Mouse (Mus musculus): ENCODE measurements at regions not wholly inside any gene's neighbourhood (a gene's known extent, or its start where the extent isn't known, plus 50 kb on each side); places are given as distances from the start of the nearest gene placed in this dataset.

- Histone ChIP-seq H3K4me1 (ENCODE audit: control insufficient read depth, insufficient read depth, low read length) (no peaks in the 10 kb centered on the region), H3K79me2 (replicated peaks; ENCODE audit: control insufficient read depth, insufficient read depth, low read length) (no peaks in the 10 kb centered on the region), H3K27me3 (ENCODE audit: control insufficient read depth, insufficient read depth, low read length) (no peaks in the 10 kb centered on the region), H3K4me3 (no peak overlapping the region), H3K9ac (ENCODE audit: low read depth, low read length) (no peak overlapping the region), H3K27ac (no peak overlapping the region), H3K36me3 (ENCODE audit: control insufficient read depth, insufficient read depth, low read length) (no peaks in the 10 kb centered on the region)
- no peak for DNase-seq
- WGBS, result 67% methylated on average over 6 of the region's 6 CpGs
- TF ChIP-seq POLR2A (IDR thresholded peaks at IDR 0.05; ENCODE audit: insufficient read depth, low read depth, low read length), result no peak
- TF ChIP-seq CTCF (IDR thresholded peaks at IDR 0.05), result no peak
- no peak for TF ChIP-seq EP300 (IDR thresholded peaks at IDR 0.05; ENCODE audit: insufficient read depth, low read depth, low read length)
- intact Hi-C loops (cut with DNase I), result no loop called here
Measured at GRCm38 (mm10) chr10:126473050-126473719, 428.0 kb downstream of the Atp23 start.

- H3K79me2 ChIP-seq (replicated peaks; ENCODE audit: control insufficient read depth, insufficient read depth, low read length), result no peaks in the 10 kb centered on the region
- no peaks in the 10 kb centered on the region for H3K27me3 ChIP-seq (ENCODE audit: control insufficient read depth, insufficient read depth, low read length)
- no peak overlapping the region for H3K9ac ChIP-seq (ENCODE audit: low read depth, low read length)
- H3K27ac ChIP-seq, result no peak overlapping the region
- no peak overlapping the region for H3K4me3 ChIP-seq
- no peak for TF ChIP-seq EP300 (IDR thresholded peaks at IDR 0.05; ENCODE audit: insufficient read depth, low read depth, low read length)
- no peak for TF ChIP-seq CTCF (IDR thresholded peaks at IDR 0.05)
- TF ChIP-seq POLR2A (IDR thresholded peaks at IDR 0.05; ENCODE audit: insufficient read depth, low read depth, low read length), result no peak
- no peaks in the 10 kb centered on the region for H3K36me3 ChIP-seq (ENCODE audit: control insufficient read depth, insufficient read depth, low read length)
- 65% methylated on average over 4 of the region's 4 CpGs for WGBS
- no peaks in the 10 kb centered on the region for H3K4me1 ChIP-seq (ENCODE audit: control insufficient read depth, insufficient read depth, low read length)
- intact Hi-C loops (cut with DNase I), result no loop called here
- DNase-seq, result no peak
Measured at GRCm38 (mm10) chr10:126470838-126471491, 430.2 kb downstream of the Atp23 start.

GRCm38 (mm10) chr10:126462770-126463169, 438.4 kb downstream of the Atp23 start:
- no peaks in the 10 kb centered on the region for H3K79me2 ChIP-seq (replicated peaks; ENCODE audit: control insufficient read depth, insufficient read depth, low read length)
- intact Hi-C loops (cut with DNase I), result no loop called here
- no peak for TF ChIP-seq CTCF (IDR thresholded peaks at IDR 0.05)
- TF ChIP-seq POLR2A (IDR thresholded peaks at IDR 0.05; ENCODE audit: insufficient read depth, low read depth, low read length), result no peak
- no peak for TF ChIP-seq EP300 (IDR thresholded peaks at IDR 0.05; ENCODE audit: insufficient read depth, low read depth, low read length)

GRCm38 (mm10) chr10:126458523-126458922, 442.6 kb downstream of the Atp23 start:
- Histone ChIP-seq H3K4me3 (no peak overlapping the region), H3K79me2 (replicated peaks; ENCODE audit: control insufficient read depth, insufficient read depth, low read length) (no peaks in the 10 kb centered on the region), H3K36me3 (ENCODE audit: control insufficient read depth, insufficient read depth, low read length) (no peaks in the 10 kb centered on the region), H3K27ac (no peak overlapping the region), H3K9ac (ENCODE audit: low read depth, low read length) (no peak overlapping the region), H3K27me3 (ENCODE audit: control insufficient read depth, insufficient read depth, low read length) (no peaks in the 10 kb centered on the region), H3K4me1 (ENCODE audit: control insufficient read depth, insufficient read depth, low read length) (no peaks in the 10 kb centered on the region)
- DNase-seq, result no peak
- 49% methylated on average over 5 of the region's 5 CpGs for WGBS
- intact Hi-C loops (cut with DNase I), result no loop called here
- no peak for TF ChIP-seq CTCF (IDR thresholded peaks at IDR 0.05)
- TF ChIP-seq EP300 (IDR thresholded peaks at IDR 0.05; ENCODE audit: insufficient read depth, low read depth, low read length), result no peak
- no peak for TF ChIP-seq POLR2A (IDR thresholded peaks at IDR 0.05; ENCODE audit: insufficient read depth, low read depth, low read length)

More at GRCm38 (mm10) chr10:126462770-126463169, 438.4 kb downstream of the Atp23 start:
- no peak overlapping the region for H3K4me3 ChIP-seq
- H3K27ac ChIP-seq, result no peak overlapping the region
- no peak overlapping the region for H3K9ac ChIP-seq (ENCODE audit: low read depth, low read length)
- WGBS, result 47% methylated on average over 1 of the region's 1 CpGs
- no peaks in the 10 kb centered on the region for H3K27me3 ChIP-seq (ENCODE audit: control insufficient read depth, insufficient read depth, low read length)
- no peaks in the 10 kb centered on the region for H3K4me1 ChIP-seq (ENCODE audit: control insufficient read depth, insufficient read depth, low read length)
- no peak for DNase-seq
- H3K36me3 ChIP-seq (ENCODE audit: control insufficient read depth, insufficient read depth, low read length), result no peaks in the 10 kb centered on the region

- Histone ChIP-seq H3K27me3 (ENCODE audit: control insufficient read depth, insufficient read depth, low read length) (no peaks in the 10 kb centered on the region), H3K36me3 (ENCODE audit: control insufficient read depth, insufficient read depth, low read length) (no peaks in the 10 kb centered on the region), H3K4me1 (ENCODE audit: control insufficient read depth, insufficient read depth, low read length) (no peaks in the 10 kb centered on the region), H3K9ac (ENCODE audit: low read depth, low read length) (no peak overlapping the region), H3K4me3 (no peak overlapping the region), H3K27ac (no peak overlapping the region), H3K79me2 (replicated peaks; ENCODE audit: control insufficient read depth, insufficient read depth, low read length) (no peaks in the 10 kb centered on the region)
- TF ChIP-seq POLR2A (IDR thresholded peaks at IDR 0.05; ENCODE audit: insufficient read depth, low read depth, low read length), result no peak
- no peak for TF ChIP-seq CTCF (IDR thresholded peaks at IDR 0.05)
- TF ChIP-seq EP300 (IDR thresholded peaks at IDR 0.05; ENCODE audit: insufficient read depth, low read depth, low read length), result no peak
- DNase-seq, result no peak
- intact Hi-C loops (cut with DNase I), result no loop called here
- 87% methylated on average over 15 of the region's 15 CpGs for WGBS
Measured at GRCm38 (mm10) chr10:126452757-126453528, 448.2 kb downstream of the Atp23 start.

Data from heart, adult 2 months (tissue).